Mouse (Mus musculus): Measurements from ENCODE around the gene Atg14. TPM values are rescaled to one million over a fixed set of nuclear protein-coding genes. Genes with fewer than 3 reads are reported as not detected.
A peak's percentile ranks its signal among the peaks of the same experiment; 100 is the strongest.

Gene Atg14
- polyA plus RNA-seq, 1 experiment from 2014 or later, result 9.1 TPM

GRCm38 (mm10) chr14:47525374-47525773, 45.1 kb downstream of the Atg14 start:
- H3K9ac ChIP-seq, result no peak overlapping the region
- peaks cover 16% of the 10 kb centered on the region for H3K36me3 ChIP-seq
- H3K27ac ChIP-seq (replicated peaks), result no peak overlapping the region
- no peaks in the 10 kb centered on the region for H3K27me3 ChIP-seq (replicated peaks)
- WGBS, result 68% methylated on average over 8 of the region's 8 CpGs
- no peak for ATAC-seq (ENCODE audit: extremely low read depth, insufficient number of reproducible peaks, low FRiP score, low TSS enrichment)
- H3K9me3 ChIP-seq, result no peaks in the 10 kb centered on the region
- H3K4me2 ChIP-seq, result peak overlapping the region; percentile 38
- peaks cover 34% of the 10 kb centered on the region for H3K4me1 ChIP-seq
- H3K4me3 ChIP-seq, result no peak overlapping the region

- peak overlapping the region; percentile 72 for H3K27ac ChIP-seq (replicated peaks)
- no peaks in the 10 kb centered on the region for H3K27me3 ChIP-seq (replicated peaks)
- ATAC-seq (ENCODE audit: extremely low read depth, insufficient number of reproducible peaks, low FRiP score, low TSS enrichment), result peak; percentile 73; the same call in 1 of the 2 replicates
- peaks cover 44% of the 10 kb centered on the region for H3K4me1 ChIP-seq
- H3K9me3 ChIP-seq, result no peaks in the 10 kb centered on the region
- WGBS, result 11% methylated on average over 7 of the region's 7 CpGs
- no peak overlapping the region for H3K4me3 ChIP-seq
- peaks cover 5% of the 10 kb centered on the region; the same call in 1 of the 2 replicates for H3K36me3 ChIP-seq
- H3K4me2 ChIP-seq, result peak overlapping the region; percentile 33; the same call in 1 of the 2 replicates
- H3K9ac ChIP-seq, result no peak overlapping the region
These were observed 48.1 kb downstream of the Atg14 start for GRCm38 (mm10) chr14:47522301-47522700.

- Histone ChIP-seq H3K27me3 (replicated peaks) (no peaks in the 10 kb centered on the region), H3K36me3 (peaks cover under 1% of the 10 kb centered on the region; the same call in 1 of the 2 replicates), H3K9me3 (no peaks in the 10 kb centered on the region), H3K4me1 (peaks cover 43% of the 10 kb centered on the region), H3K9ac (0 out of 2 replicates have a peak overlapping the region, but pooled peaks have one; percentile 0), H3K4me2 (peak overlapping the region; percentile 33; the same call in 1 of the 2 replicates), H3K4me3 (no peak overlapping the region), H3K27ac (replicated peaks) (peak overlapping the region; percentile 72)
- 0 out of 2 replicates have a peak, but pooled peaks have one; percentile 16 for ATAC-seq (ENCODE audit: extremely low read depth, insufficient number of reproducible peaks, low FRiP score, low TSS enrichment)
- WGBS, result 88% methylated on average over 1 of the region's 1 CpGs
These were observed 48.8 kb downstream of the Atg14 start for GRCm38 (mm10) chr14:47521609-47522008.

- no peak for ATAC-seq (ENCODE audit: extremely low read depth, insufficient number of reproducible peaks, low FRiP score, low TSS enrichment)
- 0 out of 2 replicates have a peak overlapping the region, but pooled peaks have one; percentile 0 for H3K9ac ChIP-seq
- peak overlapping the region; percentile 33 for H3K4me2 ChIP-seq
- WGBS, result 84% methylated on average over 13 of the region's 13 CpGs
- no peaks in the 10 kb centered on the region for H3K27me3 ChIP-seq (replicated peaks)
- H3K27ac ChIP-seq (replicated peaks), result no peak overlapping the region
- H3K36me3 ChIP-seq, result no peaks in the 10 kb centered on the region
- H3K4me1 ChIP-seq, result peaks cover 43% of the 10 kb centered on the region
- H3K4me3 ChIP-seq, result no peak overlapping the region
- no peaks in the 10 kb centered on the region for H3K9me3 ChIP-seq
These were observed 49.5 kb downstream of the Atg14 start for GRCm38 (mm10) chr14:47520751-47521449.

- 73% methylated on average over 6 of the region's 6 CpGs for WGBS
- no peaks in the 10 kb centered on the region for H3K36me3 ChIP-seq
These were observed 51.8 kb downstream of the Atg14 start for GRCm38 (mm10) chr14:47518619-47519018.

GRCm38 (mm10) chr14:47516755-47517154, 53.7 kb downstream of the Atg14 start:
- Histone ChIP-seq H3K4me3 (no peak overlapping the region), H3K27me3 (replicated peaks) (no peaks in the 10 kb centered on the region), H3K4me2 (no peak overlapping the region), H3K4me1 (peaks cover 45% of the 10 kb centered on the region), H3K9me3 (no peaks in the 10 kb centered on the region), H3K36me3 (no peaks in the 10 kb centered on the region), H3K27ac (replicated peaks) (no peak overlapping the region), H3K9ac (no peak overlapping the region)
- no peak for ATAC-seq (ENCODE audit: extremely low read depth, insufficient number of reproducible peaks, low FRiP score, low TSS enrichment)
- WGBS, result 75% methylated on average over 6 of the region's 6 CpGs

More at GRCm38 (mm10) chr14:47518619-47519018, 51.8 kb downstream of the Atg14 start:
- no peak overlapping the region for H3K9ac ChIP-seq
- H3K4me2 ChIP-seq, result no peak overlapping the region
- H3K4me1 ChIP-seq, result peaks cover 50% of the 10 kb centered on the region
- no peaks in the 10 kb centered on the region for H3K9me3 ChIP-seq
- no peaks in the 10 kb centered on the region for H3K27me3 ChIP-seq (replicated peaks)
- H3K27ac ChIP-seq (replicated peaks), result no peak overlapping the region; the same call in 1 of the 2 replicates
- H3K4me3 ChIP-seq, result no peak overlapping the region
- no peak for ATAC-seq (ENCODE audit: extremely low read depth, insufficient number of reproducible peaks, low FRiP score, low TSS enrichment)

GRCm38 (mm10) chr14:47515636-47516035, 54.8 kb downstream of the Atg14 start:
- WGBS, result 64% methylated on average over 8 of the region's 8 CpGs
- no peak; the same call in 1 of the 2 replicates for ATAC-seq (ENCODE audit: extremely low read depth, insufficient number of reproducible peaks, low FRiP score, low TSS enrichment)
- Histone ChIP-seq H3K4me1 (peaks cover 37% of the 10 kb centered on the region), H3K4me3 (no peak overlapping the region), H3K27ac (replicated peaks) (peak overlapping the region; percentile 68), H3K4me2 (peak overlapping the region; percentile 43), H3K27me3 (replicated peaks) (no peaks in the 10 kb centered on the region), H3K9me3 (no peaks in the 10 kb centered on the region), H3K36me3 (no peaks in the 10 kb centered on the region), H3K9ac (no peak overlapping the region)

- Histone ChIP-seq H3K4me2 (peak overlapping the region; percentile 43), H3K9ac (0 out of 2 replicates have a peak overlapping the region, but pooled peaks have one; percentile 44)
- WGBS, result 50% methylated on average over 7 of the region's 7 CpGs
These were observed 55.5 kb downstream of the Atg14 start for GRCm38 (mm10) chr14:47514816-47515453.

GRCm38 (mm10) chr14:47513606-47514005, 56.8 kb downstream of the Atg14 start:
- 89% methylated on average over 3 of the region's 3 CpGs for WGBS
- H3K9me3 ChIP-seq, result no peaks in the 10 kb centered on the region
- no peak overlapping the region for H3K9ac ChIP-seq
- no peaks in the 10 kb centered on the region for H3K27me3 ChIP-seq (replicated peaks)
- H3K27ac ChIP-seq (replicated peaks), result no peak overlapping the region
- H3K4me3 ChIP-seq, result no peak overlapping the region
- H3K36me3 ChIP-seq, result no peaks in the 10 kb centered on the region
- peaks cover 22% of the 10 kb centered on the region for H3K4me1 ChIP-seq
- no peak overlapping the region for H3K4me2 ChIP-seq
- no peak for ATAC-seq (ENCODE audit: extremely low read depth, insufficient number of reproducible peaks, low FRiP score, low TSS enrichment)

More at GRCm38 (mm10) chr14:47514816-47515453, 55.5 kb downstream of the Atg14 start:
- Histone ChIP-seq H3K27ac (replicated peaks) (peak overlapping the region; percentile 68), H3K36me3 (no peaks in the 10 kb centered on the region), H3K9me3 (no peaks in the 10 kb centered on the region), H3K4me3 (no peak overlapping the region), H3K4me1 (peaks cover 32% of the 10 kb centered on the region), H3K27me3 (replicated peaks) (no peaks in the 10 kb centered on the region)
- no peak for ATAC-seq (ENCODE audit: extremely low read depth, insufficient number of reproducible peaks, low FRiP score, low TSS enrichment)

- 87% methylated on average over 4 of the region's 4 CpGs for WGBS
These were observed 60.2 kb downstream of the Atg14 start for GRCm38 (mm10) chr14:47510244-47510643.

GRCm38 (mm10) chr14:47508035-47508434, 62.4 kb downstream of the Atg14 start:
- Histone ChIP-seq H3K27me3 (replicated peaks) (no peaks in the 10 kb centered on the region), H3K4me1 (peaks cover 17% of the 10 kb centered on the region), H3K4me2 (no peak overlapping the region), H3K4me3 (no peak overlapping the region), H3K9ac (no peak overlapping the region), H3K27ac (replicated peaks) (no peak overlapping the region), H3K36me3 (peaks cover 11% of the 10 kb centered on the region), H3K9me3 (no peaks in the 10 kb centered on the region)
- no peak for ATAC-seq (ENCODE audit: extremely low read depth, insufficient number of reproducible peaks, low FRiP score, low TSS enrichment)

More at GRCm38 (mm10) chr14:47510244-47510643, 60.2 kb downstream of the Atg14 start:
- ATAC-seq (ENCODE audit: extremely low read depth, insufficient number of reproducible peaks, low FRiP score, low TSS enrichment), result no peak
- H3K4me3 ChIP-seq, result no peak overlapping the region
- no peak overlapping the region for H3K4me2 ChIP-seq
- no peak overlapping the region for H3K9ac ChIP-seq
- H3K27me3 ChIP-seq (replicated peaks), result no peaks in the 10 kb centered on the region
- H3K9me3 ChIP-seq, result no peaks in the 10 kb centered on the region
- H3K4me1 ChIP-seq, result peaks cover 18% of the 10 kb centered on the region
- H3K36me3 ChIP-seq, result peaks cover 5% of the 10 kb centered on the region; the same call in 1 of the 2 replicates
- H3K27ac ChIP-seq (replicated peaks), result no peak overlapping the region

Measured in heart, embryonic 13.5 days (tissue).